Mouse (Mus musculus) layer of hippocampus, adult 11-12 months (tissue): ENCODE data around the gene B3gnt4.
"Not testable (repeated sequence)": the region's sequence is repeated elsewhere in the genome, so short reads cannot be mapped to it uniquely, and the experiment has no call there.

Experiments used
- DNase-seq: peaks from one replicate; pipeline ENCODE4 v3.0.0; 2022; ENCODE audit warnings: low spot score

The B3gnt4 gene

DNA sequence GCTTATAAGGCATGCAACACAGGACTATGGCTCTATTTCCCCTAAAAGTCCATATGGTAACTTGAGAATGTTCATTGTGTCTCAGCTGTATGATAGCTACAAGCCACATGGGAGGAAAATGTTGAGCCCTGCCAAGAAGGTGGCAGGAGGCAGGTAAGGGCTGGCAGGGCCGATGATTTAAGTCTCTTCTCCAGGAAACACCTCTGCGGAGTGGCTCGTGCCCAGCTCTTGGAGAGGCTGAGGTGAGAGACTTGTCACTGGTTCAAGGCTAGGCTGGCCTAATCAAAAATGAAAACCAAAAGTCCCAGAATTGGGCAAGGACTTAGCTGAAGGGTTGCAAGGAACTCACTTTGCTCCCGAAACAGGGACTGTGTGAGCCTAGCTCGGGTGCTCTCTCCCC, at the start of gene B3gnt4:
B3gnt4 (plus strand) TSS at position 301 of the 400 bp plus-strand sequence.
- DNase-seq, result no peak

DNA sequence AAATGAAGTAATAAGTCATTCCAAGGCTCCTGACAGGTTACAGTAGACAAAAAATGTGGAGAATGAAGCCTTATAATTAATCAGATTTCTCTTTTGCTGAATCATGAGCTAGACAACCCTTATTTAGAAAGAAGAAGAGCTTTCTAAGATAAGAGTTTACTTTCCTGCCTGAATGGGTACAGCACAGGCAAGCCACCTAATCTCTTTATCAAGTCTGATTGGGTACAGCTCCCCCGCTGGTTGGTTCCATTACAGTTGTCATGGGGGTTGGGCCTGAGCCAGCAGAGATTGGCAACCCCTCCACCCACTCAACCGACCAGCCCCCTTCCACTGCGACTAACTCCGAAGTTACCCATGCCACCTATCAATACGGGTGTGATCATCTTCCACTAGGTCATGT, 48.8 kb upstream of the B3gnt4 start:
- DNase-seq, result no peak

DNA sequence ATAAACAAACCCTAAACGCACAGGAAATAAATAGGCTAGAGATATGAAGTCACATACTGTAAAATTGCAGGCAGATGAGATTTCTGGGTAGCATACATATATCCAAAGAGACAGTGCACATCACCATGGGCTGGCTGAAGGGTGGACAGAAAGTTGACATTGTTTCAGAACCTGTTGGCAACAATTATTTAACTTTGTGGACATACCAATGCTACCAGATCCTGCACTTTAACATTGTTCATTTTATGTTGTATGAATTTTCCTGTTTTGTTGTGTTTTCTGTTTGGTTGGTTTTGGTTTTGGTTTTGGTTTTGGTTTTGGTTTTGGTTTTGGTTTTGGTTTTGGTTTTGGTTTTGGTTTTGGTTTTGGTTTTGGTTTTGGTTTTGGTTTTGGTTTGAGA, 45.6 kb upstream of the B3gnt4 start:
- DNase-seq, result no peak

DNA sequence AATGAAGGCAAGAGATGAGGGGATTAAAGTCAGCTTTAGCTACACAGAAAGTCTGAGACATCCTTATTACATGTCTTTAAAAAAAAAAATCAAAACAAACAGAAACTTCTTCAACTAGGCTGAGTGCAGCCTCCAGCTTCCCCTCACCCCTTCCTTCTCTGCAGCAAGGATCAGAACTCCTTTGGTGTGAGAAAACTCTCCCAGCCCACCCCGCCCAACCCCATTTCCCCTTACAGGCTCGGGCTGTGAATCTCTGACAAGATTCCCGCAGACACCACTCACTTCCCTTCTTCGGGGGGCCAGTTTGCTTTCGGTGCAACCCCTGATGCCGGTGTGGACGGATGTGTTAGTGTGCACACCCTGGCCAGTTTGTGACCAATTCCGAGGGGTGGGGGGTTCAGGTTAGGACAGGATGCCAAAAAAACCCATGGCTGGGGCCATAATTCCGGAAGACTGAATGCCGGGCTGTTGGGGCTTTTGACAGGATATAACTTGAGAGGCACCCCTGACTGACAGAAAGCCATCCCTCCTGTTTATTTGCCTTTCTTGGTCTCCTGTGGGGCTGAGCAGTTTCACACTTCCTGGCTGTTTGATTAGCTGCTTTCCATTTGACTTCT, 39.4 kb upstream of the B3gnt4 start:
- DNase-seq, result no peak

DNA sequence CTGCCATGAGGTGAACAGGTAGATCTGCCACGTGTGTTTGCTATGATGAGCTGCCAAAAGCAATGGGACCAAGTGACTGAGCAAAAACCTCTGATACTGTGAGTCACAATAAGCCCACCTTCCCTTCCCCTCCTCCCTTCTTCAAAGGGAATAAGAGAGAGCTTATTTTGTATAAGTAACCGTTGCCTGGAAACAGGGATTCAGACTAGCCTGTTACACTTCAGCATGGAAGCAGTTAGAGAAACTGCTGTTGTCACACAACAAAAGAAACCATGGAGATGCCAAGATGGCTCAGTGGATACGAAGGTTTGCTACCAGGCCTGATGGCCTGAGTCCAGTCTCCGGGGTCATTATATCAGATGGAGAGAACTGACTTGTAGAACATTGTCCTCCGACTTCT, 36.4 kb upstream of the B3gnt4 start:
- DNase-seq, result no peak

DNA sequence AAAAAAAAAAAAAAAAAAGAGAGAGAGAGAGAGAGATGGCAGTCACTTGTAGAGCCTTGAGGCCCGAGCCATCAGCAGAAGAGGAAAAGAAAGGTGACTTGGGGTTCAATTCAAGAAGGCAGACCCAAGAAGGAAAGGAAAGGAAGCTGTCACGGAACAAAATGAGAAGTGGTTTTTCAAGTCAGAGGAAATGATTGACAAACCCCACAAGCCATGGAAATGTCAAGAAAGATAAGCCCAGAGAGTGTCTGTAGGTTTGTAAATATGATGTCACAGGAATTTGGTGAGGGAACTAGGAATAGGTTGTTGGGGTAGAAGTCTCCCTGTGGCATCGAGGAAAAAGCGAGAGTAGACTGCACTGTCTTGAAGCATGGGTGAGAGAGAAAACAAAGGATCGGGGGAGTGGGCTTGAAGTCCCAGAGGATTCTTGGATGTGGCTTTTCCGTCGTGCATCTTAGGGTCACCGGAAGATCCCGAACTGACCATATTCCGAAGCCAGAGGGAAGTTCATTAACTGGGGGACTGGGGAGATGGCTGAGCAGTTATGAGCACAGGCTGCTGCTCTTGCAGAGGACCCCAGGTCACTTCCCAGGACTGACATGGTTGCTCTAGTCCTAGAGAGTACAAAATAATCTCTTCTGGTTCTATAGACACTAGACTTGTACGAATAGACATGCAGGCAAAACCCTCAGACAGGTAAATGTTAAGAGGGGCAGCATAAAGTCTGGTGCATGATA, 22.4 kb upstream of the B3gnt4 start:
- no peak for DNase-seq

DNA sequence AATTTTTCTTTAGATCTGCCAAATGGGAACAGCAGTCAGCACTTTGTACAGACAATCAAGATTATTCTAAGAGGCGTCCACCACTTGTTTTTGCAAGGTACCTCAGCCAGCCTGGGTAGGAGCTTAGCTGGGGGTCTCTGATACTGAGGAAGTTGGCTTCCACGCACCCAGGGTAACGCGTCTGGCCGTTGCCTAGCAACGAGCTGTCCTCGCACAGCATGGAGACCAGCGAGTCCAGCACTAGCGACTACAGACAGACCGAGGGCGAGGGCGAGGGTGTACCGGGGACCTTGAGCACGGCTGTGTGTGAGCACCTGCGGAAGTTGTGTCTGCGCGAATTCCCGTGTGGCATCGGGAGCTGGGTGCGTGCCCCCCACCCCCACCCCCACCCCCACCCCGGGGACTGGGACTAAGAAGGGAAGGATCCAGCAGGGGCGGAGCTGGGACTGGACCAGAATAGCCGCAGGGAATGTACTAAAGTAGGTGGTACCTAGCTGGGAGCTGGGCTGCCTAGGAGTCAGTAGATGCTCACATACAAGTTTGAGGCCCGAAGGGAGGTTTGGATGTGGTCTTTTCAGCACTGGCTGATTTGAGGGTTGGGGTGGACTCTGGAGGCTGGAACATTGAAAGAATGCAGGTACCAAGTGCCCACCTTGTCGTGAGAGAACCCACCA, 21.0 kb upstream of the B3gnt4 start, which contains the start of the genes Lrrc43 and Il31:
Lrrc43 (plus strand) TSS at position 194 of the 674 bp plus-strand sequence.
Il31 (minus strand) TSS at position 378 of the 674 bp plus-strand sequence.
- no peak for DNase-seq

DNA sequence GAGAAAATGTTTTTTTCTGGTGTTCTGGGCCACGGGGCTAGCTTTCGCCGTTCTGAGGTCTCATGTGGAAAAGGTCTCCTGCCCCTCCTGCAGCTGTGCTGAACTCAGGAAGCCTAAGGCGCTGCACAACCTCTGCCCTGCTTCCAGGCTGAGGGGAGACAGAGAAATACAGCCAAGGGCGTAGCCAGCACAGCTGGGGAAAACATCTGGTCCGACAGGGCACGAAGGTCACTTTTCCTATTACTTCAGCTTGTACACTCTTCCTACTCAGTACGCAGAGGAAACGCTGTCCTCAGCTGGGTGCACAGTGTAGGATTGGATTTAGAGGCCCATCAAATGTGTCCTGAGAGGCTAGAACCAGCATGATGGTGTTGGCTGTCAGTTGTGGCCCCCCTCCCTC, 20.3 kb upstream of the B3gnt4 start:
- DNase-seq, result no peak

DNA sequence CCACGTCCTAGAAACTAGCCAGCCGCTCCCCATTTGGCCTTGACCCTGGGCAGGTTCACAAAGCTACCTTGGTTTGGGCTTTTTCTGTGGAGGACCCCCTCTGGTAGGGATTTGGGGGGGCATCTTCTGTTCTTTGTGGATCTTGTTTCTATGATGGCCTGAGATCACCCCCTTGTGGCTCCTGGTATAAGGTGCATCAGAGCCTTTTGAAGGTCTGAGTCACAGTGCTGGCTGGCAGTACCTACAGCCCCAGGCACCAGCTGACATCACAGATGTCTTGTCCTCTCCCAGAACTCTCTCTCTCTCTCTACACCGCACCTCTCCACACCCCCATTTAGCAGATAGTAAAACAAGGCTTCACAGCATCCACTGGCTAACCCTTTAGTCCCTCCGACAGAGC, 10.5 kb upstream of the B3gnt4 start:
- peak; percentile 66 for DNase-seq

DNA sequence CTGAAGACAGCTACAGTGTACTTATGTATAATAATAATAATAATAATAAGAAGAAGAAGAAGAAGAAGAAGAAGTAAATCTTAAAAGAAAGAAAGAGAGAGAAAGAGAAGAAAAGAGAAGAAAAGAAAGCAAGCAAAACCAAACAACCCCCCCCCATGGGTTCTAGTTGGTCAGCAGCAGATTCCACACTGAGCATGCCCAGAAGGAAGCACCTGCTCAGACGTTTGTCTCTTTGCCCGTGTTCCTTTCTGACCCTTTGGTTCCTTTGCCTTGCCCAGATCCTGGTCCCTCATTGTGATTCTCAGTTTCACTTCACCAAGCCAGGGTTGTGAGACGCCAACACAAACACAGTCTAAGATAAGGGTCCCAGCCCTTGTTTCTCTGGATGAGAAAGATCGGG, 8.3 kb upstream of the B3gnt4 start:
- DNase-seq, result no peak

DNA sequence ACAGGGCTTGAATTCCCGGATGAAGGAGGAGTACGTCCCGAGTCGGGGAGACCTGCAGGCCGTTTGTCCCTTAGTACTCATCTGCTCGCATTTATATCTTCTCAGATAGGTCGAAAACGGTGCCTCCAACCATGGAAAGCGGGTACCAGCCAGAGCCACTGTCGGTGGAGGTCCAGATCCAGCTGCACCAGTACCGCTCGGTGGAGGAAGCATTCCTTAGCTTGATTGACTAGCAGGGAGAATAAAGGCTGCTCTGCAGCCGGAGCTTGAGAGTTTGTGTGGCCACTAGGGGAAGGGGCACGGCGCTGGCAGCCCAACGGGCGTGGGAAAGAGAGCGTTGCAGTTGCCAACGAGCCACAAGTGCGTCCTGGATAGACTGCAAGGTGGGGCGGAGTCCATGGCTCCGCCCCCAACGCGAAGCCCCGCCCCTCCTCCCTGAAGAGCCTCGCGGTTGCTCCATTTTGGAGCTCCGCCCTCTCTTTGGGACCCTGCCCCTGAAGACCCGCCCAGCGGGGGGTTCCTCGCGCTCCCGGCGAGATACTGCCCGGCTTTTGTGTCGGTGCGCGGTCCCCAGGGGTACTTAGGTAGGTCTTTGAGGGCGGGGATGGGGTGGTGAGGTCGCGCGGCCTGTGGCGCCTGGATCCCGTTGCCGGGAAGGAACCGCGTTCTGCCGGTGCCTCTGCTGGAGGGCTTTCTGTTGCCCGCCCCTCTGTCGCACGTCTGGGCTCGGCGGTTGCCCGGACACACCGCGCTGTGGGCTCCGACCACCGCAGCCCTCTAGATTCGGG, 2.1 kb upstream of the B3gnt4 start:
- DNase-seq, result peak; percentile 83

DNA sequence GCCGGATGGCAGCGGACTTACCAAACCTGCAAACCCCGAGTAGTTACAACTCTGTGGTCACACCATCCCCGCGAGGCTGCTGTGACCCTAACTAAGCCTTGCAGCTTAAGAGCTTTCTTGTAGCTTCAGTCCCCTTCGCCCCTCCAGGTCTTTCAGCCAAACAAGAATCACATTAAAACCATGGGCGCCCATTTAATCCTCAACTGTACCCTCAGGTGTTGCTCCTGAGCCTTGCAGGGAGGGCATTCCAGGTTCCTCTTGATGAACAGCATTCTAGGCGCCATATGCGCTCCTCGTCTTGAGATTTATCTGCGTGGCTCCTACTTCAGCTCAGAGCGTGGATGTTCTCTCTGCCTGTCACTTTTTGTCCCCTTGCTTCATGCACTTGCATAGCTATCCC, 1.3 kb upstream of the B3gnt4 start:
- DNase-seq, result no peak

DNA sequence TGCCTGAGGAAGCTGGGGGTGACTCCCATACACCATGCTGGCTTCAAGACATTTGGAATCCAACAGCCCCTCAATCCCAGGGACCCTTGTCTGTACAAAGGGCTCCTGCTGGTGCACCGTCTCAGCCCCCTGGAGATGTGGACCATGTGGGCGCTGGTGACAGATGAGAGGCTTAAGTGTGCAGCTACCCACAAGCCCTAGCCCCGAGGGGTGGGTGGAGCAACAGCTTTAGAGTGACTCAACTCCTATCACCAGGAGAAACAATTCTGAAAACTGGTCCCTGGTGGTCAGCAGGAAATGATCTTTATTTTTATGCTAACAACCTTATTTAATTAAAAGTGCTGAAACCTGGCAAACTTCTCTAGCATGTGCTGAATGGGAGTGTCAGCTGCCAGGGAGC, 1.2 kb downstream of the B3gnt4 start:
- not testable (repeated sequence) for DNase-seq

DNA sequence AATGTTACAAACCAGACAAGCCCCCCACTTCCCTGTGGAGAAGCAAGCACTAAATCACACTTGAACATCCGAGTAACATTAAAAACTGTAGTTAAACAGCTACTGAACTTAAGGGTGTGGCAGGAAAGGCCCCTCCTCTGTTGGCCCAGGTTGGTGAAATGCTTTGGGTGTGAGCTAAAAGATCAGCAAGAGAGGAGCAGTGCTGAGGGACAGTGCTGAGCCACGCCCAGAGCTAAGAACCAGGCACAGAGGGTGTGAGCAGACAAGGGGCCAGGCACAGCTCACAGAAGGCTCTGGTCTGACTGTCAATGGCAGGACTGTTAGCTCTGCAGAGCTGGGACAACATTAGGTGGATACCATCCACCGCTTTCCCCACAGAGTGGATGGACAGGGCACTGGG, 1.8 kb downstream of the B3gnt4 start:
- no peak for DNase-seq

DNA sequence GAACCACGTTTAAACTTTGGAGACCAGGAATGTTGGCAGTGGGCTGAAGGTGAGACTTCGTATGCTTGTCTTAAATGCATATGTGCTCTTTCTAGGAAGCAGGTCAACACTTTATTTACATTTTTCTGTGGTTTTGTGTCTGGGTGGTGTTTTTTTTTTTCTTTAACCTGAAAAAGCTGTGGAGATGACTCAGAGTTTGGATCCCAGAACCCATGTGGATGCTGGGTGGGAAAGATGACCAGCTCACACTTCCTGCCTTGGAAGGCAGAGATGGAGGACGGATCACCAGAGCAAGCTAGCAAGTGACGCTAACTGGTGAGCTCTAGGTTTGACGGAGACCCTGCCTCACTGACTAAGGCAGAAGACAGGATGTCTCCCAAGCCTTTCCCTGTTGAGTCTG, 4.6 kb downstream of the B3gnt4 start:
- DNase-seq, result no peak

DNA sequence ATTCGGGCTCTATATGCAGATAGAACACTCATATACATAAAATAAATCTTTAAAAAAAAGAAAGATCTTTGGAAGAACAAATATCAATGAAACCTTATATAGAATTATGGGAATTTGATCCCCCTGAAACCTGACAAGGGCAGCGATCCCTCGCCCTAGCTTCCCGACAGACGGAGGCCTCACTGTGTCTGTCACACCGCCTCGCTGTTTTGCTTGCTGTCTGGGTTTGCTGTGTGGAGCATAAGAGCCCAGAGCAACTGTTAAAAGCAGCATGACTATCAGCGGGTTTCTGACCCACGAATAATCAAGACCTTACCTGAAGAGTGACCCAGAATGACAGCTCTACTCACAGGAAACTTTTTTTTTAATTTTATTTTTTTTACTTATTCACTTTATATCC, 10.4 kb downstream of the B3gnt4 start:
- DNase-seq, result no peak

DNA sequence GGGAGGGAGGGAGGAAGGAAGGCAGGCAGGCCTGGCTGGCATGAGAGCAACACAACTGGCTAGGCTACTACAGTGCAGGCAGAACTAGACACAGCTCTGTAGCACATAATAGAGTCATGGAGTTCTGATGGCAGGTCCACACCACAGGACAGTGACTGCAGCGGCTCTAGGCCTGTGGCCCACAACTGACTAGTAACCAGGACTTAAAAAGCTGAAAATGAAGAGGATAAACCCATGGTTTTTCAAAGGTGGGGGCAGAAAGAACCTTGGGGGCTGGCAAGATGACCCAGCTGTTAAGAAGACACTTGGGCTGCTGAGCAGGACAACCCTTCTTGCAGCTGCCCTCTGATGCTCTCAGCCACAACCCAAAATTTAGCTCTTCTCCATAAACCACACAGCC, 11.4 kb downstream of the B3gnt4 start:
- no peak for DNase-seq

DNA sequence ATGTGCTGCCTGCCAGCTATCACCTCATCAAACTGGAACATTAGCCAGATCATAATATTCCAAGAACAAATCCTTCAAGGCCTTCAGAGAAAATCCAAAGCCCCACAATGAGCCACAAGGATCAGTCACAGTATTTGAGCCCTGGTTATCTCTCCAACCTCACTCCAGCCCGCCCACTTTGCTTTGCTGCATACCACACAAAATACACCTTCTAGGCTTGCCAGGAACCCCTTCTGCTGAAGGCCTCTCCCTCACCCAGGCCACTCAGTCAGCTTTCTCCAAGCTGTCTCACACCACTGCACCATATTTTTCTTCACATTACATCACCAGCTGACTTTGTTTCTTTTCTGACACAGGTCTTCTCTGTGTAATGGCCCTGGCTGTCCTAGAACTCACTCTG, 11.9 kb downstream of the B3gnt4 start:
- no peak for DNase-seq

DNA sequence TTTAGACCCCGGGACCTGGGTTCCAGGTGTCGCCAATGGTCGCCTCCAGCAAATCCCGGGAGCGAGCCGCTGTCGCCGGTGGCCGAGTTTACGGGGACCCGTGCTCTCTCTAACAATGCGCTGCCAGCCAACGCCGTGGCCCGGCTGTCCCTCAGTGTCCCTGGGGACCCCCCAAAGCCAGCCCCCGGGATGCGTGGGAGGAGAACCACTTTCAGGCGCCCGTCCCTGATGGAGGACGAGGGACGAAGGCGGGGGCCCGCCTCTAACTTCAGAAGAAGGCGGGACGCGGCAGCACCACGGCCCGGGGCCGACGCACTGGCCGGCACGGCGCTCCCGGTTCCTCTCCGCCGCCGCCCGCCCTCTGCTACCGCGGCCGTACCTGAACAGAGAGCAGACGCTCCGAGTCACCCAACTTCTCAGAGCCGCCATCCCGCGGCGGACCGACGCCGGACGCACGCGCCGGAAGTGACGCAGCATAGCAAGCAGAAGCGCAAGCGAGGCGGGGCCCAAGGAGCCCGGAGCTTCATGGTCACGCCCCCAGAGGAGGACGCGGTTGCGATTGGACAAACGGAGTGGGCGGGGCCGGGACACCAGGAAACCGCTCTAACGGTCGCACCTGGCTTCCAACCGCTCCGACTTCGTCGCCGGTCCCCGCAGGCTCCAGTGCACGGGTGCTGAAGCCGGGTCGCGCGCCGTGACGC, 13.6 kb downstream of the B3gnt4 start, which contains the start of gene Diablo:
Diablo (minus strand) TSS at position 485 of the 701 bp plus-strand sequence.
- DNase-seq, result peak; percentile 98

DNA sequence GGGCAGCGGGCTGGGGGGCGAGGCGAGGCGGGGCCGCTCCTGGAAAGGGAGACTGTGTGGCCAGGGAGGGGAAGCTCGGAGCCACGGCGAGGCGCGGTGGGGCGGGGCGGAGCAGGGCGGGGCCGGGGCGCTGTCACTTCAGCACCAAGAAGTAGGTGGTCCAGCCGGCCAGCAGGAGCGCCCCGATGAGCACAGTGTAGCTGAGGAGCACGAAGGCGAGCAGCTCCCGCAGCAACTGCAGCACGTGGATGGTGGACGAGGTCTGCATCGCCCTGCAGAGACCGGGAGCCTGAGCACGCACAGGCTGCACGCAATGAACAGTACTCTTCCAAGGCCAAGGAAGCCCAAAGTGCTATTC, 14.1 kb downstream of the B3gnt4 start:
- no peak for DNase-seq

DNA sequence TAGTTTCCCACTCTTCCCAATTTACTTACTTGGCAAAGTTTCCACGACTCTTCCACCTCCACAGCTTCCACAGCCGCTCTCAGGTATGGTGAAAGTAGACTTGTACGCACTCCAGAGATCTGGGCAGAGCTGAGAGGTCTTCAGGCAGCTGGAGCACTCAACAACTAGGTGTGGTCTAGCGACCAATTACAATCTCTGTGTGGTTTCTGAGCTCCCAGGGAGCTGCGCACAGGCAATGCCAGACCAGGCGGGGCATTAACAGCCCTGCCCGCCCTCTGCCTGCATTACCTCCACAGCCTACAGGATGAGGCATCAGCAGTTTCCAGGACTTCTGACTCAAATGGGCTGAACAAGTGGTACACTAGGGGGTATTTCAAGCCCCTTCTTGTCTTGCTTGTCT, 15.0 kb downstream of the B3gnt4 start, which contains the start of gene Gm49027:
Gm49027 (minus strand) TSS at position 208 of the 400 bp plus-strand sequence.
- DNase-seq, result no peak
